Mouse (Mus musculus): ENCODE results near the gene Nell2.
"Not testable (repeated sequence)": the region's sequence is repeated elsewhere in the genome, so short reads cannot be mapped to it uniquely, and the experiment has no call there.

The Nell2 gene

GRCm38 (mm10) chr15:95527948-95528861, at the start of gene Nell2:
TSS of gene Nell2 (minus strand) at chr15:95528559.
- DNase-seq (ENCODE audit: low read depth, low spot score), result no peak

GRCm38 (mm10) chr15:95574661-95575060, 46.3 kb upstream of the Nell2 start:
- DNase-seq (ENCODE audit: low read depth, low spot score), result peak; percentile 4

- no peak for DNase-seq (ENCODE audit: low read depth, low spot score)
Measured at GRCm38 (mm10) chr15:95569606-95570005, 41.2 kb upstream of the Nell2 start.

GRCm38 (mm10) chr15:95565160-95565559, 36.8 kb upstream of the Nell2 start:
- DNase-seq (ENCODE audit: low read depth, low spot score), result no peak

- DNase-seq (ENCODE audit: low read depth, low spot score), result no peak
Measured at GRCm38 (mm10) chr15:95561303-95561702, 32.9 kb upstream of the Nell2 start.

- DNase-seq (ENCODE audit: low read depth, low spot score), result no peak
Measured at GRCm38 (mm10) chr15:95550011-95550410, 21.7 kb upstream of the Nell2 start.

- DNase-seq (ENCODE audit: low read depth, low spot score), result no peak
Measured at GRCm38 (mm10) chr15:95542632-95543031, 14.3 kb upstream of the Nell2 start.

- no peak for DNase-seq (ENCODE audit: low read depth, low spot score)
Measured at GRCm38 (mm10) chr15:95536724-95537123, 8.4 kb upstream of the Nell2 start.

- DNase-seq (ENCODE audit: low read depth, low spot score), result no peak
Measured at GRCm38 (mm10) chr15:95536230-95536629, 7.9 kb upstream of the Nell2 start.

- no peak for DNase-seq (ENCODE audit: low read depth, low spot score)
Measured at GRCm38 (mm10) chr15:95534644-95535043, 6.3 kb upstream of the Nell2 start.

- no peak for DNase-seq (ENCODE audit: low read depth, low spot score)
Measured at GRCm38 (mm10) chr15:95527461-95527947, 855 bp downstream of the Nell2 start.

GRCm38 (mm10) chr15:95526626-95527411, 1.5 kb downstream of the Nell2 start:
- no peak for DNase-seq (ENCODE audit: low read depth, low spot score)

- DNase-seq (ENCODE audit: low read depth, low spot score), result no peak
Measured at GRCm38 (mm10) chr15:95525997-95526396, 2.4 kb downstream of the Nell2 start.

- DNase-seq (ENCODE audit: low read depth, low spot score), result no peak
Measured at GRCm38 (mm10) chr15:95518204-95518603, 10.2 kb downstream of the Nell2 start.

GRCm38 (mm10) chr15:95513306-95513705, 15.1 kb downstream of the Nell2 start:
- DNase-seq (ENCODE audit: low read depth, low spot score), result not testable (repeated sequence)

- DNase-seq (ENCODE audit: low read depth, low spot score), result no peak
Measured at GRCm38 (mm10) chr15:95495666-95496065, 32.7 kb downstream of the Nell2 start.

- no peak for DNase-seq (ENCODE audit: low read depth, low spot score)
Measured at GRCm38 (mm10) chr15:95495193-95495592, 33.2 kb downstream of the Nell2 start.

GRCm38 (mm10) chr15:95492201-95492600, 36.2 kb downstream of the Nell2 start:
- DNase-seq (ENCODE audit: low read depth, low spot score), result no peak

- DNase-seq (ENCODE audit: low read depth, low spot score), result no peak
Measured at GRCm38 (mm10) chr15:95489174-95489573, 39.2 kb downstream of the Nell2 start.

GRCm38 (mm10) chr15:95487961-95488360, 40.4 kb downstream of the Nell2 start:
- no peak for DNase-seq (ENCODE audit: low read depth, low spot score)

GRCm38 (mm10) chr15:95482002-95482401, 46.4 kb downstream of the Nell2 start:
- no peak for DNase-seq (ENCODE audit: low read depth, low spot score)

GRCm38 (mm10) chr15:95481585-95481984, 46.8 kb downstream of the Nell2 start:
- no peak for DNase-seq (ENCODE audit: low read depth, low spot score)
